Mouse (Mus musculus): Measurements from ENCODE around the gene Dvl3. TPM values are rescaled to one million over a fixed set of nuclear protein-coding genes. Genes with fewer than 3 reads are reported as not detected.

The Dvl3 gene
- polyA plus RNA-seq, 1 experiment from 2014 or later: 20.6 TPM

- no peaks in the 10 kb centered on the region for H3K27me3 ChIP-seq (ENCODE audit: insufficient read depth, low read length)
- no peak overlapping the region for H3K27ac ChIP-seq (ENCODE audit: low read length)
- H3K9me3 ChIP-seq (ENCODE audit: low read length): no peaks in the 10 kb centered on the region
- H3K9ac ChIP-seq (replicated peaks; ENCODE audit: low read length): no peak overlapping the region
- 90% methylated on average over 6 of the region's 6 CpGs for WGBS
- no peak overlapping the region for H3K4me3 ChIP-seq (ENCODE audit: low read length)
- ATAC-seq (ENCODE audit: low FRiP score, low TSS enrichment): no peak
- H3K4me1 ChIP-seq (ENCODE audit: insufficient read depth, low read length): no peaks in the 10 kb centered on the region
- H3K36me3 ChIP-seq (ENCODE audit: insufficient read depth, low read length): peaks cover 74% of the 10 kb centered on the region
- H3K4me2 ChIP-seq (replicated peaks; ENCODE audit: low read depth, low read length): no peak overlapping the region
Observed at GRCm38 (mm10) chr16:20555000-20555399, 38.2 kb downstream of the Dvl3 start.

- Histone ChIP-seq H3K36me3 (ENCODE audit: insufficient read depth, low read length) (peaks cover 76% of the 10 kb centered on the region), H3K4me1 (ENCODE audit: insufficient read depth, low read length) (no peaks in the 10 kb centered on the region), H3K4me3 (ENCODE audit: low read length) (no peak overlapping the region), H3K27ac (ENCODE audit: low read length) (no peak overlapping the region), H3K9ac (replicated peaks; ENCODE audit: low read length) (no peak overlapping the region), H3K9me3 (ENCODE audit: low read length) (no peaks in the 10 kb centered on the region), H3K4me2 (replicated peaks; ENCODE audit: low read depth, low read length) (no peak overlapping the region), H3K27me3 (ENCODE audit: insufficient read depth, low read length) (no peaks in the 10 kb centered on the region)
- 56% methylated on average over 7 of the region's 7 CpGs for WGBS
- ATAC-seq (ENCODE audit: low FRiP score, low TSS enrichment): no peak
Observed at GRCm38 (mm10) chr16:20557381-20557780, 40.6 kb downstream of the Dvl3 start.

- H3K4me1 ChIP-seq (ENCODE audit: insufficient read depth, low read length): no peaks in the 10 kb centered on the region
- no peaks in the 10 kb centered on the region for H3K27me3 ChIP-seq (ENCODE audit: insufficient read depth, low read length)
- no peak for ATAC-seq (ENCODE audit: low FRiP score, low TSS enrichment)
- no peak overlapping the region for H3K27ac ChIP-seq (ENCODE audit: low read length)
- no peak overlapping the region for H3K4me3 ChIP-seq (ENCODE audit: low read length)
- H3K4me2 ChIP-seq (replicated peaks; ENCODE audit: low read depth, low read length): no peak overlapping the region
- WGBS: 65% methylated on average over 1 of the region's 1 CpGs
- no peaks in the 10 kb centered on the region for H3K9me3 ChIP-seq (ENCODE audit: low read length)
- H3K9ac ChIP-seq (replicated peaks; ENCODE audit: low read length): no peak overlapping the region
- peaks cover 31% of the 10 kb centered on the region for H3K36me3 ChIP-seq (ENCODE audit: insufficient read depth, low read length)
Observed at GRCm38 (mm10) chr16:20565075-20565474, 48.3 kb downstream of the Dvl3 start.

Other genes starting within 250 kb of the Dvl3 start
- gene Parl, start 214.6 kb upstream of the Dvl3 start, polyA plus RNA-seq (2015; fragmentation: Nextera tagmentation; extraction: Ambion mirVana): 86.1 and 91.2 TPM in 2 replicates
- not detected in 2 replicates for gene Cyp2ab1, start 191.6 kb upstream of the Dvl3 start, polyA plus RNA-seq (2015; fragmentation: Nextera tagmentation; extraction: Ambion mirVana)
- 66.9 and 68.1 TPM in 2 replicates for gene Abcc5, start 90.6 kb upstream of the Dvl3 start, polyA plus RNA-seq (2015; fragmentation: Nextera tagmentation; extraction: Ambion mirVana)
- 119 and 121 TPM in 2 replicates for gene Eif2b5, start 18.2 kb upstream of the Dvl3 start, polyA plus RNA-seq (2015; fragmentation: Nextera tagmentation; extraction: Ambion mirVana)
- 691 and 699 TPM in 2 replicates for gene Ap2m1, start 18.5 kb downstream of the Dvl3 start, polyA plus RNA-seq (2015; fragmentation: Nextera tagmentation; extraction: Ambion mirVana)
- gene Abcf3, start 31.6 kb downstream of the Dvl3 start, polyA plus RNA-seq (2015; fragmentation: Nextera tagmentation; extraction: Ambion mirVana): 64.8 and 75.2 TPM in 2 replicates
- gene Vwa5b2, start 72.5 kb downstream of the Dvl3 start, polyA plus RNA-seq (2015; fragmentation: Nextera tagmentation; extraction: Ambion mirVana): 0.69 and 2.0 TPM in 2 replicates
- gene Eef1akmt4, start 94.6 kb downstream of the Dvl3 start, polyA plus RNA-seq (2015; fragmentation: Nextera tagmentation; extraction: Ambion mirVana): 33.3 and 37.4 TPM in 2 replicates
- gene Gm49333, start 94.6 kb downstream of the Dvl3 start, polyA plus RNA-seq (2015; fragmentation: Nextera tagmentation; extraction: Ambion mirVana): not detected in 2 replicates
- 44.7 and 49.5 TPM in 2 replicates for gene Alg3, start 94.8 kb downstream of the Dvl3 start, polyA plus RNA-seq (2015; fragmentation: Nextera tagmentation; extraction: Ambion mirVana)
- 0.45 and 0.84 TPM in 2 replicates for gene Camk2n2, start 104.3 kb downstream of the Dvl3 start, polyA plus RNA-seq (2015; fragmentation: Nextera tagmentation; extraction: Ambion mirVana)
- 3.5 and 3.6 TPM in 2 replicates for gene Ece2, start 112.8 kb downstream of the Dvl3 start, polyA plus RNA-seq (2015; fragmentation: Nextera tagmentation; extraction: Ambion mirVana)
- 377 and 378 TPM in 2 replicates for gene Psmd2, start 134.7 kb downstream of the Dvl3 start, polyA plus RNA-seq (2015; fragmentation: Nextera tagmentation; extraction: Ambion mirVana)
- gene Eif4g1, start 151.3 kb downstream of the Dvl3 start, polyA plus RNA-seq (2015; fragmentation: Nextera tagmentation; extraction: Ambion mirVana): 183 and 193 TPM in 2 replicates
- 7.6 and 8.0 TPM in 2 replicates for gene Fam131a, start 176.3 kb downstream of the Dvl3 start, polyA plus RNA-seq (2015; fragmentation: Nextera tagmentation; extraction: Ambion mirVana)
- gene Polr2h, start 200.7 kb downstream of the Dvl3 start, polyA plus RNA-seq (2015; fragmentation: Nextera tagmentation; extraction: Ambion mirVana): 107 and 119 TPM in 2 replicates
- gene Clcn2, start 200.8 kb downstream of the Dvl3 start, polyA plus RNA-seq (2015; fragmentation: Nextera tagmentation; extraction: Ambion mirVana): 18.7 and 20.1 TPM in 2 replicates
- 5.4 and 5.9 TPM in 2 replicates for gene Chrd, start 216.1 kb downstream of the Dvl3 start, polyA plus RNA-seq (2015; fragmentation: Nextera tagmentation; extraction: Ambion mirVana)
- 1.2 and 2.0 TPM in 2 replicates for gene Thpo, start 217.5 kb downstream of the Dvl3 start, polyA plus RNA-seq (2015; fragmentation: Nextera tagmentation; extraction: Ambion mirVana)

Data from kidney, embryonic 16.5 days (tissue).